Mouse (Mus musculus) kidney, adult 10 weeks (tissue): ENCODE data around the gene Mcpt8. TPM values are rescaled to one million over a fixed set of nuclear protein-coding genes. Genes with fewer than 3 reads are reported as not detected.

ENCODE experiments used
- polyA plus RNA-seq: library from polyadenylated mRNA; stranded (reverse); fragments of 350-450 nt; fragmentation: Illumina TruSeq; extraction: RNeasy Lipid Tissue Mini Kit (QIAGEN cat#74804); gene quantifications from one replicate; pipeline ENCODE4 v1.2.3, GENCODE M21; 2014; ENCODE audit warnings: low read depth, low replicate concordance

Gene Mcpt8
- polyA plus RNA-seq, result not detected

GRCm38 (mm10) chr14:56085167-56085566 is at the start of gene Mcpt8:
Gene Mcpt8, minus strand, starts transcription at chr14:56085273.

GRCm38 (mm10) chr14:56132508-56132907 is 47.4 kb upstream of the Mcpt8 start, which contains the start of gene Gzmd:
Gene Gzmd, minus strand, starts transcription at chr14:56132608.

GRCm38 (mm10) chr14:56120525-56120924 is 35.5 kb upstream of the Mcpt8 start, which contains the start of gene Gzme:
Gene Gzme, minus strand, starts transcription at chr14:56120625.

GRCm38 (mm10) chr14:56102386-56102785 is 17.3 kb upstream of the Mcpt8 start, which contains the start of gene Ctsg:
Gene Ctsg, minus strand, starts transcription at chr14:56102574.

GRCm38 (mm10) chr14:56062213-56062612 is 22.9 kb downstream of the Mcpt8 start, which contains the start of gene Mcpt4:
Gene Mcpt4, minus strand, starts transcription at chr14:56062313.

GRCm38 (mm10) chr14:56041792-56042191 is 43.3 kb downstream of the Mcpt8 start, which contains the start of gene Mcpt2:
Gene Mcpt2, plus strand, starts transcription at chr14:56042041.

Other genes with a start within 250 kb of the Mcpt8 start
- gene Nynrin, start 231.3 kb downstream of the Mcpt8 start, polyA plus RNA-seq, result 0.40 TPM
- gene Cbln3, start 200.9 kb downstream of the Mcpt8 start, polyA plus RNA-seq, result not detected
- gene Khnyn, start 200.3 kb downstream of the Mcpt8 start, polyA plus RNA-seq, result 8.8 TPM
- 19.8 TPM for gene Sdr39u1, start 185.0 kb downstream of the Mcpt8 start, polyA plus RNA-seq
- not detected for gene Cma1, start 140.6 kb downstream of the Mcpt8 start, polyA plus RNA-seq
- gene Cma2, start 134.3 kb downstream of the Mcpt8 start, polyA plus RNA-seq, result not detected
- not detected for gene Mcpt1, start 67.3 kb downstream of the Mcpt8 start, polyA plus RNA-seq
- gene Mcpt9, start 54.8 kb downstream of the Mcpt8 start, polyA plus RNA-seq, result not detected
- not detected for gene Mcpt2, start 43.2 kb downstream of the Mcpt8 start, polyA plus RNA-seq
- gene Mcpt4, start 23.0 kb downstream of the Mcpt8 start, polyA plus RNA-seq, result not detected
- gene Ctsg, start 17.3 kb upstream of the Mcpt8 start, polyA plus RNA-seq, result not detected
- not detected for gene Gzme, start 35.4 kb upstream of the Mcpt8 start, polyA plus RNA-seq
- gene Gzmd, start 47.3 kb upstream of the Mcpt8 start, polyA plus RNA-seq, result not detected
- not detected for gene Gzmg, start 74.3 kb upstream of the Mcpt8 start, polyA plus RNA-seq
- not detected for gene Gzmn, start 89.3 kb upstream of the Mcpt8 start, polyA plus RNA-seq
- not detected for gene Gzmf, start 126.1 kb upstream of the Mcpt8 start, polyA plus RNA-seq
- gene Gzmc, start 149.4 kb upstream of the Mcpt8 start, polyA plus RNA-seq, result not detected
- not detected for gene Gzmb, start 177.0 kb upstream of the Mcpt8 start, polyA plus RNA-seq